Mouse (Mus musculus): ENCODE results near the gene Nle1.

DNA sequence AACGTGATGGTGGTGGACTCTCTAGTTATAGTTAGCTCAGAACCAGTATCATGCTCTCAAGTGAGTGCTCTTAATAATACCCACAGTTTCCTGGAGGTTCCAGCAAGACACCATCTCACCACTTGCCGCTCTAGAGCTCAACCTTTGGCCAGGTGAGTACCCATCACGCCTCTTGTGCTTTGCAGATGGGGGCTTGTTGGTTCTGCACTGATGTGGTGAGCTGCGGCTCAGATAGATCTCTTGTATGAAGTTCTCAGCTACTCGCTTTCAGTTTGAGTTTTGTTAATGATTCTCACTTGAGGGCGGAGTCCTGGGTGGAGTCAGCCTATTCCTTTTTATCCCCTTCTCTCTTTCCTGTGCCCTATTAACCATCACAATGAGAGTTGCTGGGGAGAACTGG, 46.4 kb upstream of the Nle1 start:
- TF ChIP-seq POLR2A (IDR thresholded peaks at IDR 0.05; ENCODE audit: low read depth, low read length) (no peak), CTCF (IDR thresholded peaks at IDR 0.05; ENCODE audit: extremely low read depth, insufficient read length, insufficient replicate concordance, low read depth, low read length) (no peak)

Data from small intestine, adult 2 months (tissue).